Mouse (Mus musculus) heart, postnatal 36 days (tissue): ENCODE results near the gene Ccdc137. TPM values are rescaled to one million over a fixed set of nuclear protein-coding genes. Genes with fewer than 3 reads are reported as not detected.

Source experiments
- DNase-seq, 2 experiments: peaks; one replicate each; pipeline ENCODE4 v3.0.0; 2021 to 2022
- intact Hi-C: fragments of 180-260 bp; cut with DNase I; formaldehyde crosslinking; loops from one replicate; pipeline ENCODE4 v1.15.1; 2025
- total RNA-seq, 2 experiments: library from RNA; stranded (reverse); gene quantifications; 2 replicates each; pipeline ENCODE4 v1.2.3; 2021

Gene Ccdc137
- total RNA-seq, 2 experiments from 2014 or later, result 5.9 to 6.4 TPM

- intact Hi-C loops, result loop anchor here (2.0 kb wide), 1 partner anchor 22 kb away; the partner anchor contains the start of gene Nploc4
- no peak for DNase-seq
These were observed 1.1 kb downstream of the Ccdc137 start for GRCm38 (mm10) chr11:120458847-120459597.

- intact Hi-C loops, result no loop called here
- DNase-seq, result no peak
These were observed 5.6 kb downstream of the Ccdc137 start for GRCm38 (mm10) chr11:120463536-120463935.

DNA sequence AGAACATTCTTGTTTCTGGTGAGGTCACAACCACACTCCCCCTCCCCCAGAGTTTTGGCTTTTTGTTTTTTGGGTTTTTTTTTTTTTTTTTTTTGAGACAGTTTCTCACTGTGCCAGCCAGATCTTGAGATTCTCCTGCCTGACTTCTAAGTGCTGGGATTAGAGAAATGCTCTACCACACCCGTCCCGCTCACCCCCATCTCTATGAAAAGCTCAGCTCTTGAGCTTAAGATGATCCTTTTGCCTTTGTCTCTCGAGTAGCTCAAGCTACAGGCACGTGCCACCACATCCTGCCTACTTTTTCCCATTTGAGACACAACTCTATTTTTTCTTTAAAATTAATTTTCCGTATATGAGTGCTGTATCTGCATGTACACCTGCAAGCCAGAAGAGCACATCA is 6.5 kb downstream of the Ccdc137 start:
- no peak for DNase-seq
- intact Hi-C loops, result no loop called here

DNA sequence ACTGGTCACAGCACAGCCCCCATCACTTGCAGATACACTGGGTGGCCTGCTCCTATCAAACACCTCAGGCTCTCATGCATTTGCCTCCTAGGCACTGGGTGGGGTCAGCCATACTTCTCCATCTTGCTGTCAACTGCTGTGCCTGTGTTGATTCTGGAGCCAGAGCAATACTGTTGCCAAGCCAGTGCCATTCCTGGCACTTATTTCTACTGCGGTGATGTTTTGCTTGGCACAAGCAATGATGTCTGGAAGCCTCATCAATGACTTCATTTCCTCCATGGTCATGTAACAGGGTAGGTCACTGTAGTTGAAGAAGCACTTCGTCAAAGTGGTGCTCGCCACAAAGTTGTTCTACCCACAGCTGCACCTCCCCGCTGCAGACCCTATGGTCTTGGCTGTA is 7.6 kb downstream of the Ccdc137 start:
- no peak for DNase-seq
- intact Hi-C loops, result no loop called here

DNA sequence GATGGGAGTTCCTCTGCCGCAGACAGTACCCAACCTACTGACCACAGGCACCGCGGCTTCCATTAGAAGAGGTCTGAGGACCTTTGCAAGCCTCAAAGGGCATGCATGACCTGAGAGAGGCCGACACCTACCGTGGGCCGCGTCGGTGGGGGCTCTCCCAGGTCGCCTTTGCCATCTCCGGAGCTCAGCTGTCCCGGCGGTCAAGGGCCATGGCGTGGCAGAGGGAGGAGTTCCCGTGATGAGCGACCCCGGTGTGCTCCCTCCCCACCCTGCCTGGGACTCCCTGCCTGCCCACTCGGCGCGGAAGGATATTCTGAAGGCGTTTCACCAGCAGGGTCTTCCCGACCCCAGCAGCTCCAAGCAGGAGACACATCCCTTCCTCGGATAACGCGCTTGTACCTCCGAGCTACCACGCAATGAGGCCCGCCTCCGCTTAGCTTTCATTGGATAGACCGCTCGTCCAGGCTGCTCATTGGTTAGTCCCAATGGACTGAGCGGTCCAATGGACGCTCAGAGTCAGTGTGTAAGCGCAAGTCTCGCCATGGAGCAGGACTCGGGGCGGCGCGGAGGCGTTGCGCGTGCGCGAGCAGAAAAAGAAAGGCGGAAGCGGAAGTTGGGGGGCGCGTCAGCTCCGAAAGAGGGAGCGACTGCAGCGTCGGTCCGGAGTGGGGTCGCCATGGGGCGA is 9.3 kb downstream of the Ccdc137 start, which contains the start of gene Arl16:
TSS of gene Arl16 (minus strand) at position 557 of the 685 bp plus-strand sequence.
- intact Hi-C loops, result no loop called here
- peak; percentile 91 to 92 for DNase-seq

DNA sequence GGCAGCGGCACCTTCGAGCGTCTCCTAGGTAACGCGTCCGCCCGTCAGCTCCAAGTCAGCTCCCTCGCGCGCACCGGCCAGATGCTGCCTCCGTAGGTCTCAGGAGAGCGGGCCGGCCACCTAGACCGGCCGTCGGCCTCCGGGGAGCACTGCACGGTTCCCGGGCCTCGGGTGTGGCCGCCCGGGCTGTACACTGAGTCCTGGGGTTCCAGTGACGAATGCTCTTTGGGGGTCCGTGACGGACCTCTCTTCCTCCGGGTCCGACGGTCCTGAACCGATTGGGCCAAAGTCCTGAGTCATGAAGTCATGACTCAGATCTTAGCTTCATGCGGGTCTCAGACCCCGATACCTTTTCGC is 9.8 kb downstream of the Ccdc137 start:
- intact Hi-C loops, result no loop called here
- no peak for DNase-seq

DNA sequence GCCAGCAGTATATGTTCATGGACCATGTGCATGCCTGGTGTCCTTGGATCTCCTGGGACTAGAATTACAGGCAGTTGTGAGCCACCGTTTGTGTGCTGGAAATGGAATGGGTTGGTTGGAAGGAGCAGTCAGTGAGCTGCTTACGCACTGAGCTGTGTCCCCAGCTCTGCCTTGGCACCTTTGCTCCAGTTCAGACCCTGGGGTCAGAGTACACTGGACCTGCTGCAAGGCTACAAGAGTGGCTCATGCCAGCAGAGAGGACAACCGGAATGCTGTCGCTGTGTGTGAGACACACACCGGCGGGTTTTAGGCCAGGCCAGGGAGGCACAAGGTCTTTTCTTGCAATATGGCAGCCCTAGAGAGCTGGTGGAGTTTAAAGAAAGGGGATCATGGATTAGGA is 14.1 kb downstream of the Ccdc137 start:
- intact Hi-C loops, result no loop called here
- DNase-seq, result no peak

DNA sequence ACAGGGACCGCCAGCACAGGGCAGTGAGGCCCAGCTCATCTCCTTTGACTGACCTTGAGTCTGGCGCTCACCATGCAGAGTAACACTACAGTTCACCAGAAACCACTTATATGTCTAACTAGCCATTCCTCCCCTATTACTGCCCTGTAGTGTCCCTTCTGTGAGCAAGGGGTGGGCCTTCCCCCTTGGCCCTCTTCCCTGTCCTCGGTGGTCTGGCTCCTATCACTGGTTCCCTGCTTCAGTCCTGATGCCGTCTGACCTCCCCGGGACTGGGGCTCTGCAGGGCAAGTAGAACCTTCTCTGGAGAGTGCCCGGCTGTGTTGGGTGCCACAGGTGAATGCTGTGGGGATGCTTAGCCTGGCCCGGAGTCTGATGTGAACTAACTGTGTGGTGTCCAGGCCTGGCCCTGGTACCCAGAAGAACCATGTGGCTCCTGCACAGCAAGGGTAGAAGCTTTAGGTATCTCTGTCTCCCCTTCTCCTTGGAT is 25.6 kb downstream of the Ccdc137 start:
- DNase-seq, result no peak
- intact Hi-C loops, result no loop called here

DNA sequence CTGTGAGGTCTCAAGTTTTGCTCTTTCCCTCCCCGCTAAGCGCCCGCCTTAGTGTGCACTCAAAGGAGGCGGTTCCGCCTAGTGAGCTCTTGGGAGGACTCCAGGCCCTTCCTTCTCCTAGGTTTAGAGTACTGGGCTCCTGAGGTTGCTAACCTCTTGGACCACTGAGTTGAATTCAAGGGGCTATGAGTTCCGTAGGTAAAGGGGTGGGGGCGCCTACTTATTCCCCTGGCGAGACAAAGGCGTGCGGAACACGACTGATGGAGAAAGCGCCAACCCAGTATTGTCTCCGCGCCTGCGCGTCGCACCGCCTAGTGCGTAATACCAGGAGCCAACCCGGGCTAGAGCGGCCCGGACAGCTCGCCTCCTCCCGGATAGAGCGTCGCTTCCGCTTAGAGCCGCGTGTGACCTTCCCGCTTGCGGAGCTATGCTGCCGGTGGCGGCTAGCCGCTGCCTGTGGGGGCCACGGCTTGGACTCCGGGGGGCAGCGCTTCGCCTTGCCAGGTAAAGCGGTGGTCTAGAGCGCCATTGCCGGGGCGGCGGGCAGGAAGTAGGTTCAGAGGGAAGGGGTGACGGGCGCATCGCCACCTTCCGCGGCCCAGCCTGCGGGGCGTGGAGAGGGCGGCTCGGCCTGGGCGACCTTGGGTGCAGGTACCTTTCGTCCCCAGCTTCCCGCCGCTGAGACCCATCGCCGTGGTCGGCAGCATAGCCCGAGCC is 26.5 kb downstream of the Ccdc137 start, which contains the start of gene Mrpl12:
TSS of gene Mrpl12 (plus strand) at position 349 of the 717 bp plus-strand sequence.
- DNase-seq, result peak; percentile 88 to 91
- intact Hi-C loops, result no loop called here

- intact Hi-C loops, result loop anchor here (5.0 kb wide), 1 partner anchor 292 kb away; no protein-coding TSS in a partner anchor
These were observed 27.3 kb downstream of the Ccdc137 start for GRCm38 (mm10) chr11:120485251-120485650.

GRCm38 (mm10) chr11:120488516-120488915 is 30.6 kb downstream of the Ccdc137 start:
- no peak for DNase-seq
- intact Hi-C loops, result loop anchor here (5.0 kb wide), 1 partner anchor 289 kb away; no protein-coding TSS in a partner anchor

More at GRCm38 (mm10) chr11:120485251-120485650, 27.3 kb downstream of the Ccdc137 start:
- no peak for DNase-seq

- intact Hi-C loops, result loop anchor here (1.0 to 5.0 kb wide), 2 partner anchors 123 to 288 kb away; no protein-coding TSS in a partner anchor
- DNase-seq, result peak; percentile 53 to 68
These were observed 31.3 kb downstream of the Ccdc137 start for GRCm38 (mm10) chr11:120489054-120489761.

DNA sequence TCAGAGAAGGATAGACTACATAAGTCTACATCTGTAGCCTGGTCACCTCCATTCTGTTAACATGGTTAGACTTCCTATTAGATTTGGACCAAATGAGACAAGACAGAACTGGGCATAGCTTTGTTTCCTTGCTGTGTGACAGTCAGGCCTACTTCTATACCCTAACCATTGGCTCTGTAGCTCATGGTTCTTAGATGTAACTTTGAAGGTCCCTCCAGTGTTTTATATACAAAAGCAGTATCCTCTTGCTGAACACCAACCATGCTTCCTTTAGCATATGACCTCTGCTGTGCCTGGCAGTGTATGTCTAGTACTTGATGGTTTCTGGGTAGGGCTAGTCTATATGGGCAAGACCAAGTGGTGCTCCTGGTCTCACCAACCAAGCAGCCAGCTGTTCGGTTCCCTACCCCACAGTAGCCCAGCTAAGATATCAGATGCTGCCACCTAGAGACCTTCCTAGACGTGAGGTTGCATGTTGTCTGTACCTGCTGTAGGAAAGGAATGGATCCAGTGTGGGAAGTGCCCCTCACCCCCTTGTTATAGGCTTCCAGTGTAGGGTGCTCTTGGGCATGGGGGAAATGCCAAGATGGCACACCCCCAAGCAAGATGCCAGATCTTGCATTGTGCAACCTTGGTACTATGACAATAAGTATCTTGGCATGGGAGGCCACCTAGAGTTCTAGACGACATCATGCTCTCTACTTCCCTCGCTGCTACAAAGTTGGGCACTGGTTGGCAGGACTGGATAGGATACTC is 32.6 kb downstream of the Ccdc137 start:
- no peak for DNase-seq
- intact Hi-C loops, result loop anchor here (2.0 to 5.0 kb wide), 3 partner anchors 60 to 222 kb away; partner anchors contain the start of genes Aspscr1, Cenpx, Lrrc45 and Ppp1r27

DNA sequence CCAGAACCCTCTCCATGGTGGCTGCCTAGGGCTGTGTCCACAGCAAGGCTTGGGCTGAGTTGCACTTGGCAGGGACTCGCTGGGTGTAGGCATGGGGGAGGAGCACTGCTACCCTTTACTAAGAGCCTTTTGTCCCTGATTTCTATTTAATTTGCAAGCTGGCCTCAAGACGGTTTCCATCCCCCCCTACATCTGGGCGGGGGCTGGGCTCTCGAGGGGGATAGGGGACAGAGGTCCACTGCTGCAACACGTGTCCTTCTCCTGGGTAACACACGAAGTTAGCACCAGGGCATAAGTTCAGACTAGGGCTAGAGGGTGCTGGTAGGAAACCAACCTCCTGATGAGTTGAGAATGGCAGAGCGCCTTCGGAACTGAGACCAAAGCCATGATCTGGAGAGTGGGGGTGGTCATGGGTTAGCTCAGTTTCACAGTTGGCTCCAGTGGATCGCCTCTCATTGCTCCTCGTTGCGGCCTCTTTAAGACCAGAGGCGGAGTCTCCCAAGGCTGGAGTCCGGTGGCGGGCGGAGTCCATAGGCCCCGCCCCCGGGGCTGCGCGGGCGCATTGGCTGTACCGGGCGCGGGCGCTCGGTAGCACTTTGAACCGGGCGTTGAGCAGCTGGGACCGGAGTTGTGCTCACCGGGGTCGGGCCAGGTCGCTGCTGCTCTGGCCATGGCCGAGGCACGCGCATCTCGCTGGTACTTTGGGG is 33.6 kb downstream of the Ccdc137 start, which contains the start of gene Slc25a10:
TSS of gene Slc25a10 (plus strand) at position 524 of the 707 bp plus-strand sequence.
- intact Hi-C loops, result loop anchor here (2.0 to 5.0 kb wide), 3 partner anchors 59 to 221 kb away; partner anchors contain the start of genes Aspscr1, Cenpx, Lrrc45 and Ppp1r27
- peak; percentile 88 to 89 for DNase-seq

DNA sequence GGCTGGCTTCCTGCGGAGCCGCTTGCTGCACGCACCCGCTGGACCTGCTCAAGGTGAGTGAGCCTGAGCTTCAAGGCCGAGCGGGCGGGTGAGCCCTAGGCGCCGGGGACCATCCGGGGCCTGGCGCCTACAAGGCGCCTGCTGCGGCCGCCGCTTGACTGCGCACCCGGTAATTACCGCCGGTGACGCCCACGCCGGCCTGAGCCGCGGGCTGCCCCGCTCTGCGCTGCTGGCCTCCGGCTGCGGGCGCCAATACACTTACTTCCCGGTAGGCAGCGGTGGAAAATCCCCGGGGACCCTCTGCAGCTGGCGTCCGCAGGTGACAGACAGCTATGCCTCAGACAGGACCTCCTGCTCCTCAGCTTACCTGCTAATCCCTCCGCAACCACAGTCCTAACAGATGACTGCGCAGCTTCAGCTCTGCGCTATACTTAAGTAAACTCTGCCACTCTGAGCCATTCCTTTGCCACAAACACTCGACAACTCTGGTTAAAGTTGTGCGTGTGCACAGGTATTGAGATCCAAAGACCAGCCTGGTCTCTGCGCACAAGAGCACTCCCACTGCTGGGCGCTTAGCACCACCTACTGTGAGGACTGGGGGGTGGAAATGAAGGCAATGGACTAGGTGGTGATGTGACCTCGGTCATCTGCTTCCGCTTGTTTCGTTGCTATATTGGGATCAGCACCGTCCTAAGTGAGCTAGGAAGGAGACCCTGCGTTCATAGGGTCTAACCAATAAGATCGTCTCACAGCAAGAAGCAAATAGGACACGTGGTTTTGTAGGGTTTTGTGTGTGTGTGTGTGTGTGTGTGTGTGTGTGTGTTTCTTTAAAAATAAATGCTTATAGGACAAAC is 34.3 kb downstream of the Ccdc137 start:
- intact Hi-C loops, result loop anchor here (5.0 kb wide), 2 partner anchors 180 to 220 kb away; partner anchors contain the start of genes Aspscr1, Cenpx and Lrrc45
- peak in 1 of 2 experiments; percentile 49 for DNase-seq

DNA sequence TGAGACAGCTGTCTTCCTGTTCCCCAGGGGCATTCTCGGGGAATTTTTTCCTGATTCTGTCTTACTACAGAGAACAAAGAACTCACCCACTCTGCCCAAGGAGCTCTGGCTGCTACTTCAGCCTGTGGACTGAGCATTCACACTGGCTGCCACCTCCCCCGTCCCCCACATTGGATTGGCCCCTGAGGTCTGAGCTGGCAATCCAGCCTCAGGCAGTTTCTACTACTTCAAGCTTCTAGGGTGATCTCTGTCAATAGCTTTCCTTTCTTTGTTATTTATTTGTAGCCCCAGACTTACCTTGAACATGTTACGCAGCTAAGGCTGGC is 34.9 kb downstream of the Ccdc137 start:
- no peak for DNase-seq
- intact Hi-C loops, result loop anchor here (5.0 kb wide), 2 partner anchors 179 to 219 kb away; partner anchors contain the start of genes Aspscr1, Cenpx and Lrrc45

GRCm38 (mm10) chr11:120493351-120493750 is 35.4 kb downstream of the Ccdc137 start:
- intact Hi-C loops, result loop anchor here (5.0 kb wide), 2 partner anchors 179 to 219 kb away; partner anchors contain the start of genes Aspscr1, Cenpx and Lrrc45

More at GRCm38 (mm10) chr11:120493351-120493750, 35.4 kb downstream of the Ccdc137 start:
- no peak for DNase-seq
